Mouse (Mus musculus) hindbrain, embryonic 15.5 days (tissue): ENCODE results near the gene Tbc1d17. TPM values are rescaled to one million over a fixed set of nuclear protein-coding genes. Genes with fewer than 3 reads are reported as not detected.

ENCODE experiments used
- ATAC-seq: fragments of 200-750 bp; cut with Nextera tagmentation; 2 replicates; pipeline ENCODE4 v1.8.0; 2017; ENCODE audit warnings: low read depth, moderate number of reproducible peaks, moderate TSS enrichment; ENCODE audit not compliant: low FRiP score
- H3K27ac ChIP-seq: fragments of 300-500 bp; sonication (generic); replicated peaks from 2 replicates; pipeline ENCODE4 v1.5.1; 2015; ENCODE audit warnings: mild to moderate bottlenecking, inconsistent platforms
- H3K27me3 ChIP-seq: fragments of 300-500 bp; sonication (generic); 2 replicates; pipeline ENCODE4 v1.6.1; 2015; ENCODE audit warnings: control low read depth, inconsistent platforms
- H3K36me3 ChIP-seq: fragments of 300-500 bp; sonication (generic); 2 replicates; pipeline ENCODE4 v1.6.1; 2015; ENCODE audit warnings: control low read depth, inconsistent platforms
- H3K4me1 ChIP-seq: fragments of 300-500 bp; sonication (generic); replicated peaks from 2 replicates; pipeline ENCODE4 v1.6.1; 2015; ENCODE audit warnings: control low read depth, inconsistent platforms
- H3K4me2 ChIP-seq: fragments of 300-500 bp; sonication (generic); 2 replicates; pipeline ENCODE4 v1.6.1; 2015; ENCODE audit warnings: moderate library complexity, mild to moderate bottlenecking, inconsistent platforms
- H3K4me3 ChIP-seq: fragments of 300-500 bp; sonication (generic); 2 replicates; pipeline ENCODE4 v1.5.1; 2015; ENCODE audit warnings: mild to moderate bottlenecking, inconsistent platforms
- H3K9ac ChIP-seq: fragments of 300-500 bp; sonication (generic); 2 replicates; pipeline ENCODE4 v1.6.1; 2015; ENCODE audit warnings: inconsistent platforms
- H3K9me3 ChIP-seq: fragments of 300-500 bp; sonication (generic); 2 replicates; pipeline ENCODE4 v1.6.1; 2016; ENCODE audit warnings: control low read depth, inconsistent platforms
- WGBS: fragments of 180-500 bp; shearing (Covaris S2); methylation state at CpG from one replicate; pipeline ENCODE4 v1.1.7; 2015; 5-methylcytosine and 5-hydroxymethylcytosine counted together
- polyA plus RNA-seq: library from polyadenylated mRNA; unstranded; fragments of >200 nt; fragmentation: Nextera tagmentation; extraction: Ambion mirVana; gene quantifications from 2 replicates; pipeline ENCODE4 v1.2.1, GENCODE M21; 2015

The Tbc1d17 gene
- 109 and 118 TPM in 2 replicates for polyA plus RNA-seq

DNA sequence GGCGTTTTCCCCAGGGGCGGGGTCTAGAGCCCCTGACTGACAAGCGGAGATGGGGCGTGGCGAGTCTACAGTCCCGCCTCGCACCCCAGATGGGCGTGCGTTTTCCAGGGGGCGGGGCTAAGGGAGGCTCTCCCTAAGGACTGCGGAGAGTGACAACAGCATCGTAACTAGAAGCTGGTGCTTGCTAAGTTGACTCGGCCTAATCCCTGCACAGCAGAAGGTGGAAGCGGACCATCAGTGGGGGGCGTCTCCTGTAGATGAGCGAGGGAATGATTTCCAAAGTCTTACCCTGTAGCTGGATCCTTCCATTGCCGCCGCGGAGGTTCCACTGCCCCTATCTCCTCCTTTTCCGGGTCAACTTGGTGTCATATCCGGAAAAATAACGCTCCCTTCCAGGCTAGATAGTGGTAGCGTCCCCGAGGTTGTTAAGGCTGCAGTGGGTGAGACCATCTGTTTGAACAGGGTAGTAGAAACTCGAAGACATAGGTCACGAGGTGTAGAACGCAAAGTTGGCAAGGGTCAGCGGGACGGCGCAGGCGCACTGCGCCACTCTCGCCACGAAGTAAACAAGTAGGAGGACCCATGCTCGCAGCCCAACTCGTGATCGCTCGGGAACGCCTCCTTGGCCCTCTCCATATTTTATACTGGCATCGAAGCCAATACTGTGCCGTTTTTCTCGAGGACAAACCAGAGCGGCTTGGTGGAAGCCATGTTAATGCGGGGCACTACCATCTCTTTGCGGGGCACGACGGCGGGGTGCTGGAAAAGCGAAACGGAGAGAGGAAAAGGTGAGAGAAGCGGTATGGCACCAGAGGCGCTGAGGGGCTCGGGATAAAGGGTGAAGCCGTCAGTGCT is at the start of gene Tbc1d17, which contains the start of gene Akt1s1:
Gene Tbc1d17, minus strand, starts transcription at position 519 of the 855 bp plus-strand sequence.
Gene Akt1s1, plus strand, starts transcription at position 431 of the 855 bp plus-strand sequence.
- H3K9ac ChIP-seq: peak within 1 kb of the TSS; percentile 84
- H3K4me3 ChIP-seq: peak within 1 kb of the TSS; percentile 81
- peaks cover 39% of the 10 kb centered on the region for H3K4me1 ChIP-seq
- H3K4me2 ChIP-seq: peak within 1 kb of the TSS; percentile 86
- WGBS: under 1% methylated on average over 54 of the region's 54 CpGs
- ATAC-seq: peak; percentile 91
- H3K27ac ChIP-seq: peak within 1 kb of the TSS; percentile 99
- H3K9me3 ChIP-seq: no peaks in the 10 kb centered on the region
- H3K36me3 ChIP-seq: peaks cover 26% of the 10 kb centered on the region
- no peaks in the 10 kb centered on the region for H3K27me3 ChIP-seq

DNA sequence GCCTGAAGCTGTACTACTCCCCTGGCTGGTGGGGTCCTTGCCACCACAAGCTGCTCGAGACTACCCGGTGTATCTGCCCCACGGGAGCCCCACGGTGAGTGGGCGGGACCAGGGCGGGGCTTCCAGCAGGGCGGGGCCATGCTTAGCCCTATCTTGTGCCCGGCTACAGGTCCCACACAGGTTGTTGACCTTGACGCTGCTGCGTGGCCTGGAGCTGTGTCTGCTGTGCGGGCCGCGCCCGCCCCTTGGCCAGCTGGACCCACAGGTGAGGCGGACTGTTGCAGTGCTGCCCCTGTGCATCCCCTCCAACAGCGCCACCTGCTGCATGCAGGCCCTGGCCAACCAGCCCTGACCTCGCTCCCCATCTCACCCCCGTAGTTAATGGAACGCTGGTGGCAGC is 49.7 kb upstream of the Tbc1d17 start:
- no peaks in the 10 kb centered on the region for H3K9me3 ChIP-seq
- H3K27ac ChIP-seq: no peak overlapping the region
- peaks cover 42% of the 10 kb centered on the region for H3K4me1 ChIP-seq
- 33% methylated on average over 19 of the region's 19 CpGs for WGBS
- no peak overlapping the region for H3K9ac ChIP-seq
- H3K36me3 ChIP-seq: peaks cover 34% of the 10 kb centered on the region
- no peak overlapping the region for H3K4me3 ChIP-seq
- H3K27me3 ChIP-seq: no peaks in the 10 kb centered on the region
- no peak overlapping the region for H3K4me2 ChIP-seq
- no peak for ATAC-seq

DNA sequence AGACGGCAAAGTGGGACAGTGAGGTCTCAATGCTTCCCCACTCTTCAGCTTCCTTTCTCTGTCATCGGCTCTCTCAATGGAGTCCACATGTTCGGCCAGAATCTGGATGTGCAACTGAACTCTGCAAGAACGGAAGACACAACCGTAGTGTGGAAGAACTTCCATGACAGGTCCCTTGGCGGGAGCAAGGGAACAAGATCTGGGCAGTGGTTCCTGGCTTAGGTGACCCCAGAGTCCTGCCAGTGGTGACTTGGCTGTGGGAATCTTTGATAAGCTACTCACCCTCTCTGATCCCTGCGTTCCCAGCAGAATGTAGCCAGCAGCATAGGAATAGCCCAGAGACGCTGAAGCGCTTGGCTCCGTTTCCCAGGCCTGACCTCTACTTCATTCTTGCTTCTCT is 47.6 kb upstream of the Tbc1d17 start:
- Histone ChIP-seq H3K4me2 (peak overlapping the region; percentile 75), H3K9ac (peak overlapping the region; percentile 76), H3K4me1 (peaks cover 48% of the 10 kb centered on the region), H3K4me3 (peak overlapping the region; percentile 71), H3K9me3 (no peaks in the 10 kb centered on the region), H3K27ac (peak overlapping the region; percentile 95), H3K27me3 (no peaks in the 10 kb centered on the region), H3K36me3 (peaks cover 15% of the 10 kb centered on the region)
- ATAC-seq: no peak; the same call in 1 of the 2 replicates
- WGBS: 23% methylated on average over 10 of the region's 10 CpGs

DNA sequence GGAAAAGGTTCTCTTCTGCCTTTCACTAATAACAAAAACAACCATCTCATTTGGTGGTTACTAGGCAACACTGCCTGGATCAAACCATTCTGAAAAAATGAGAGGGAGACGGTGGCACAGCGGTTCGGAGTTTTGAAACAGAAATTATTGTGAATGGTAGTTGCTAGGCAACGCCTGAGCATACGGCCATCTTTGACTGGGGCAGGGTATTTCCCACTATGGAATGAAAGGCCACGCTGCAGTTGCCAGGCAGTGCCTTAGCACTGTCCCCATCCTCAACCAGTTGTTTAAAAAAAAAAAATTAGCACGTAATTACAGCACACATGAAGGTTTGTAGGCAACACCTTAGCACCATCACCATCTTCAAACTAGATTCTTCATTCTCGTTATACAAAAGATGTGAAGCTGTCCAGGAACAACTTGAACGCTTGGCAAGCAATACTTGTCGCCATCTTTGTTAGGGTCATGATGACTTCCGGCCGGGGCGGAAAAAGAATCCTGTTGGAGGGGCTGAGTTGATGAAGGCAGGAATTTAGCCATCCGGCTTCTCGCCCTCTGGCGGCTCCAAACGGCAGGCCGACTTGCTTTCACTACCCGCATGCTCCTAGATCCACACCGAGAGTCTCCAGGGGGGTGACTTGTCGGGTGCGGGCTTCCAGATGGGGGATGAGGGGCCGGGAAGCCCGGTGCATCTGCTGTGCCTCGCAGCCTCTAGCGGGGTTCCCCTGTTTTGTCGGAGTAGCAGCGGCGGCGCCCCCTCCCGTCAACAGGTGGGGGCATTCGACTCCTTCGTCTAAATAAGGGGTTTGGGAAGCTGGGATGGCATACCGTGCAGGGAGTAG is 46.9 kb upstream of the Tbc1d17 start, which contains the start of gene Fuz:
Gene Fuz, plus strand, starts transcription at position 487 of the 842 bp plus-strand sequence.
- peaks cover 51% of the 10 kb centered on the region for H3K4me1 ChIP-seq
- H3K27ac ChIP-seq: peak within 1 kb of the TSS; percentile 95
- H3K4me3 ChIP-seq: peak within 1 kb of the TSS; percentile 71
- H3K9ac ChIP-seq: peak within 1 kb of the TSS; percentile 76
- under 1% methylated on average over 34 of the region's 34 CpGs for WGBS
- ATAC-seq: peak; percentile 81
- peaks cover 15% of the 10 kb centered on the region for H3K36me3 ChIP-seq
- H3K9me3 ChIP-seq: no peaks in the 10 kb centered on the region
- no peaks in the 10 kb centered on the region for H3K27me3 ChIP-seq
- H3K4me2 ChIP-seq: peak within 1 kb of the TSS; percentile 75

- no peaks in the 10 kb centered on the region for H3K27me3 ChIP-seq
- H3K27ac ChIP-seq: peak overlapping the region; percentile 95
- 20% methylated on average over 7 of the region's 7 CpGs for WGBS
- H3K4me2 ChIP-seq: peak overlapping the region; percentile 75
- no peak for ATAC-seq
- H3K9me3 ChIP-seq: no peaks in the 10 kb centered on the region
- peak overlapping the region; percentile 37; the same call in 1 of the 2 replicates for H3K9ac ChIP-seq
- peaks cover 57% of the 10 kb centered on the region for H3K4me1 ChIP-seq
- H3K4me3 ChIP-seq: peak overlapping the region; percentile 71
- peaks cover 10% of the 10 kb centered on the region for H3K36me3 ChIP-seq
These were observed 46.3 kb upstream of the Tbc1d17 start for GRCm38 (mm10) chr7:44895206-44895592.

DNA sequence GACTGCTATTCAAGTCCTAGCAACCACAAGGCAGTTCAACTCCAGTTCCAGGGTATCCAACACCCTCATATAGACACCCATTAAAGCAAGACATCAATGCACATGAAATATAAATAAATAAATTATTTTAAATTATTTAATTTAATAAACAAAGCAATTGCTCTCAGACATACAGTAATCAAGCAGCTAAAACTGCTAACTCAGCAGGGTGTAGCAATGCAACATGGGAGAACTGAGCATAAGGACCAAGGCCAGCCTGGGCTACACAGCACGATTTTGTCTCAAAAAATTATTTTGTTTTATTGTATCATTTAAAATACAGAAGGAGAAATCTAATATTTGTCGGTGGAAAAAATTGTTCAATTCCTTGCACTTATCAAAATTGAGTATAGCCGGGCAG is 45.3 kb upstream of the Tbc1d17 start:
- Histone ChIP-seq H3K36me3 (peaks cover 7% of the 10 kb centered on the region), H3K27ac (peak overlapping the region; percentile 95), H3K4me3 (no peak overlapping the region), H3K9me3 (no peaks in the 10 kb centered on the region), H3K9ac (no peak overlapping the region), H3K4me1 (peaks cover 63% of the 10 kb centered on the region), H3K4me2 (no peak overlapping the region), H3K27me3 (no peaks in the 10 kb centered on the region)
- 90% methylated on average over 3 of the region's 3 CpGs for WGBS
- no peak for ATAC-seq

DNA sequence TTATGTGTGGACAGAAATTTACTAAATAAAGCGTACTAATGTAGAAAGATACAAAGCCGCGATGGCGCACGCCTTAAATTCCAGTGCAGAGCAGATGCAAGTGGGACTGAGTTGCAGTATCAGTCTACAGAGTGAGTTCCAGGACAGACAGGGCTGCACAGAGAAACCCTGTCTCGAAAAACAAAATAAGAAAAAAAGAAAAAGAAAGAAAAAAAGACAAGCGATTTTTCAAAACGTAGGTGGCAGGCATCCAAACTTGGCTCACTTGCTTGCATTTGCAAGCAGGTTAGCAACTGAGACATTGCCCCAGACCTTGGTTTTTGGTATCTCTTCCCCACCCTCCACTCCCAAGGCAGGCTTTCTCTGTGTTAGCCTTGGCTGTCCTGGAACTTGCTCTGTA is 44.3 kb upstream of the Tbc1d17 start:
- Histone ChIP-seq H3K4me1 (peaks cover 67% of the 10 kb centered on the region), H3K27ac (peak overlapping the region; percentile 87), H3K4me2 (peak overlapping the region; percentile 89), H3K27me3 (no peaks in the 10 kb centered on the region), H3K9me3 (no peaks in the 10 kb centered on the region), H3K36me3 (peaks cover 7% of the 10 kb centered on the region), H3K4me3 (peak overlapping the region; percentile 79), H3K9ac (peak overlapping the region; percentile 14; the same call in 1 of the 2 replicates)
- WGBS: 6% methylated on average over 8 of the region's 8 CpGs
- no peak for ATAC-seq

DNA sequence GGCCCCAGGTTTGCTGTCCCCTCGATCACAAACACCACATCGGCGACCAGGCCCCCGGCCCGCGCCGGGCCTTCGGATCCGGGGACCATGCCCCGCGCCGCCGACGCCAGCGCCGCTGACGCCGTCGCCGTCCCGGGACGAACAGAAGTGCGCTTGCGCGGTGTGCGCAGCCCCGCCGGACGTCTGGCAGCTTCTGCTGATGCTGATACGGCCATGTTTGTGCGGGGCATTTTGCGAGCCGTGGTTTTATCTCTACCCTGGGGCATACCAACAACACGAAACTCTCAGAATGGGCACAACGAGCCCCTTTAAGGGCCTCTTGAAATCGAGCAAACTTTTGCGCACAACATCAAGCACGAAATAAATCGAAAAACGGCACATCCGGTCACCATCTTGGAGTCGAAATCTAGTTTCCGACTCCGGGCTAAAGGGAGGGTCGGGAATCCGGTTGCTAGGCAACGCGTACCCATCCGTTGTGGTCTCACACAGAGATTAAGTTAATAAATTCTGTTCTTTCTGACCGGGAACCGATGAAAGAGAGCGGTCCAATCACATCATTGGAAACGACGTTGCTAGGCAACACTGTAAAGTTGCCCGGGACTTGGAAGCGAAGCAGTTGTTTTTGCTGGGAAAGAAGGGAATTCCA is 43.5 kb upstream of the Tbc1d17 start, which contains the start of gene Med25:
Gene Med25, minus strand, starts transcription at position 437 of the 646 bp plus-strand sequence.
- peak; percentile 76 for ATAC-seq
- no peaks in the 10 kb centered on the region for H3K27me3 ChIP-seq
- WGBS: under 1% methylated on average over 56 of the region's 56 CpGs
- peak within 1 kb of the TSS; percentile 84 for H3K9ac ChIP-seq
- no peaks in the 10 kb centered on the region for H3K9me3 ChIP-seq
- H3K4me1 ChIP-seq: peaks cover 66% of the 10 kb centered on the region
- peak within 1 kb of the TSS; percentile 99 for H3K27ac ChIP-seq
- H3K36me3 ChIP-seq: peaks cover 7% of the 10 kb centered on the region
- peak within 1 kb of the TSS; percentile 89 for H3K4me2 ChIP-seq
- peak within 1 kb of the TSS; percentile 79 for H3K4me3 ChIP-seq

DNA sequence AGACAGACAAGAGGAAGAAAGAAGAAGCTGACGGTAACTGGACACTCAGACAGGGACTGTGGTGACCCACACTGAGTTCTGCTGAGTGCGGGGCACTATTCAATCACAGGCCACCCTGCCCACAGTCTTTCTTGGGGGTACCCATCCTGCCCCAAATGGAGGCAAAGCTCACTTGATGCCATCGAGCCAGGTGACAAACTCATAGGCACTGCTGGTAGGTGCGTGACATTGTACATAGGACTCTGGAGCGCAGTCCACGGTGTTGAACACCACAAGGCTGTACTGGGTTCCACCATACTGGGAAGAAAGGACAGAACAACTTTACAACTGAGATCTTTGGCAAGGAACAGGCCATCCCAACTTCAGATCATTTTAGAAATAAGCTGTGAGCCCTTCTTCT is 42.7 kb upstream of the Tbc1d17 start:
- Histone ChIP-seq H3K27ac (peak overlapping the region; percentile 99), H3K4me3 (peak overlapping the region; percentile 79), H3K9me3 (no peaks in the 10 kb centered on the region), H3K27me3 (no peaks in the 10 kb centered on the region), H3K4me1 (peaks cover 58% of the 10 kb centered on the region), H3K9ac (peak overlapping the region; percentile 84), H3K36me3 (peaks cover 7% of the 10 kb centered on the region), H3K4me2 (peak overlapping the region; percentile 89)
- ATAC-seq: no peak
- 9% methylated on average over 6 of the region's 6 CpGs for WGBS

GRCm38 (mm10) chr7:44890737-44891136 is 41.9 kb upstream of the Tbc1d17 start:
- 63% methylated on average over 4 of the region's 4 CpGs for WGBS
- Histone ChIP-seq H3K9me3 (no peaks in the 10 kb centered on the region), H3K36me3 (peaks cover 7% of the 10 kb centered on the region), H3K27me3 (no peaks in the 10 kb centered on the region), H3K27ac (no peak overlapping the region), H3K4me1 (peaks cover 55% of the 10 kb centered on the region), H3K9ac (peak overlapping the region; percentile 84; the same call in 1 of the 2 replicates), H3K4me3 (peak overlapping the region; percentile 79), H3K4me2 (peak overlapping the region; percentile 89)
- no peak for ATAC-seq

- no peaks in the 10 kb centered on the region for H3K9me3 ChIP-seq
- ATAC-seq: no peak
- H3K4me3 ChIP-seq: peak overlapping the region; percentile 79; the same call in 1 of the 2 replicates
- peak overlapping the region; percentile 89 for H3K4me2 ChIP-seq
- H3K27ac ChIP-seq: no peak overlapping the region
- no peaks in the 10 kb centered on the region for H3K27me3 ChIP-seq
- peaks cover 54% of the 10 kb centered on the region for H3K4me1 ChIP-seq
- no peak overlapping the region for H3K9ac ChIP-seq
- peaks cover 9% of the 10 kb centered on the region for H3K36me3 ChIP-seq
- WGBS: 89% methylated on average over 7 of the region's 7 CpGs
These were observed 41.3 kb upstream of the Tbc1d17 start for GRCm38 (mm10) chr7:44890180-44890579.
